Mouse (Mus musculus): ENCODE data around the gene Ugt3a1. TPM values are rescaled to one million over a fixed set of nuclear protein-coding genes. Genes with fewer than 3 reads are reported as not detected.

Gene Ugt3a1
- not detected for polyA plus RNA-seq (2015; fragmentation: Illumina TruSeq; extraction: RNeasy Lipid Tissue Mini Kit (QIAGEN cat#74804); ENCODE audit: low read depth, low replicate concordance)

GRCm38 (mm10) chr15:9276838-9277295 lies at the start of gene Ugt3a1:
Ugt3a1 (plus strand) TSS chr15:9276888.

GRCm38 (mm10) chr15:9335341-9335740 lies 58.7 kb downstream of the Ugt3a1 start, which contains the start of gene Ugt3a2:
Ugt3a2 (plus strand) TSS chr15:9335550.

Other genes starting within 250 kb of the Ugt3a1 start
- gene Nadk2, start 205.6 kb upstream of the Ugt3a1 start, polyA plus RNA-seq (2015; fragmentation: Illumina TruSeq; extraction: RNeasy Lipid Tissue Mini Kit (QIAGEN cat#74804); ENCODE audit: low read depth, low replicate concordance), result 41.1 TPM
- 37.6 TPM for gene Lmbrd2, start 136.3 kb upstream of the Ugt3a1 start, polyA plus RNA-seq (2015; fragmentation: Illumina TruSeq; extraction: RNeasy Lipid Tissue Mini Kit (QIAGEN cat#74804); ENCODE audit: low read depth, low replicate concordance)
- 5.6 TPM for gene Skp2, start 121.5 kb upstream of the Ugt3a1 start, polyA plus RNA-seq (2015; fragmentation: Illumina TruSeq; extraction: RNeasy Lipid Tissue Mini Kit (QIAGEN cat#74804); ENCODE audit: low read depth, low replicate concordance)
- gene Ugt3a2, start 58.7 kb downstream of the Ugt3a1 start, polyA plus RNA-seq (2015; fragmentation: Illumina TruSeq; extraction: RNeasy Lipid Tissue Mini Kit (QIAGEN cat#74804); ENCODE audit: low read depth, low replicate concordance), result not detected
- gene Capsl, start 159.1 kb downstream of the Ugt3a1 start, polyA plus RNA-seq (2015; fragmentation: Illumina TruSeq; extraction: RNeasy Lipid Tissue Mini Kit (QIAGEN cat#74804); ENCODE audit: low read depth, low replicate concordance), result 4.2 TPM